Mouse (Mus musculus) myocyte (in vitro differentiated cells): ENCODE results near the gene Tbr1. TPM values are rescaled to one million over a fixed set of nuclear protein-coding genes. Genes with fewer than 3 reads are reported as not detected.

Experiments used
- H3K27me3 ChIP-seq: one replicate; pipeline ENCODE4 v1.6.1; 2011; ENCODE audit not compliant: control insufficient read depth, insufficient read depth, insufficient read length
- H3K36me3 ChIP-seq: one replicate; pipeline ENCODE4 v1.6.1; 2011; ENCODE audit not compliant: control insufficient read depth, insufficient read depth
- H3K4me2 ChIP-seq: one replicate; pipeline ENCODE4 v1.6.1; 2011; ENCODE audit warnings: low read depth, control low read depth
- H3K4me3 ChIP-seq: one replicate; pipeline ENCODE4 v1.5.1; 2011; ENCODE audit warnings: mild to moderate bottlenecking, control low read depth, moderate library complexity
- H3K79me2 ChIP-seq: one replicate; pipeline ENCODE4 v1.6.1; 2011; ENCODE audit not compliant: control insufficient read depth, insufficient read depth
- H3ac ChIP-seq: one replicate; pipeline ENCODE4 v1.6.1; 2011; ENCODE audit not compliant: control insufficient read depth, insufficient read length
- CEBPB ChIP-seq: IDR thresholded peaks from 2 replicates; pipeline ENCODE4 v1.6.1; 2011; ENCODE audit warnings: mild to moderate bottlenecking, moderate library complexity; ENCODE audit not compliant: poor library complexity, insufficient read depth, severe bottlenecking
- E2F4 ChIP-seq: IDR thresholded peaks from one replicate; pipeline ENCODE4 v1.6.1; 2011; ENCODE audit warnings: mild to moderate bottlenecking, control low read depth, moderate library complexity; ENCODE audit not compliant: insufficient read depth
- MAX ChIP-seq: IDR thresholded peaks from one replicate; pipeline ENCODE4 v1.6.1; 2011; ENCODE audit warnings: low read depth, mild to moderate bottlenecking, control low read depth
- MYOD1 ChIP-seq, 3 experiments: IDR thresholded peaks; one replicate each; pipeline ENCODE4 v1.6.1; 2011; ENCODE audit warnings: control low read depth in 2 of 3, low read depth in 2 of 3, mild to moderate bottlenecking in 2 of 3, moderate library complexity in 1 of 3; ENCODE audit not compliant: insufficient read length in 2 of 3, control insufficient read depth in 1 of 3
- MYOG ChIP-seq, 3 experiments: IDR thresholded peaks; one replicate each; pipeline ENCODE4 v1.6.1; 2011; ENCODE audit warnings: control low read depth in 2 of 3, low read depth in 2 of 3, mild to moderate bottlenecking in 2 of 3; ENCODE audit not compliant: insufficient read length in 2 of 3, control insufficient read depth in 1 of 3, insufficient read depth in 1 of 3
- POLR2A ChIP-seq: IDR thresholded peaks from one replicate; pipeline ENCODE4 v1.6.1; 2011; ENCODE audit warnings: low read depth, mild to moderate bottlenecking, control low read depth, moderate library complexity; ENCODE audit not compliant: insufficient read length
- POLR2AphosphoS2 ChIP-seq: IDR thresholded peaks from one replicate; pipeline ENCODE4 v1.6.1; 2011; ENCODE audit warnings: low read depth, control low read depth; ENCODE audit not compliant: insufficient read length
- REST ChIP-seq: IDR thresholded peaks from one replicate; pipeline ENCODE4 v1.6.1; 2011; ENCODE audit warnings: mild to moderate bottlenecking, control low read depth, moderate library complexity; ENCODE audit not compliant: insufficient read depth, insufficient read length
- SRF ChIP-seq: IDR thresholded peaks from one replicate; pipeline ENCODE4 v1.6.1; 2011; ENCODE audit warnings: low read depth; ENCODE audit not compliant: control insufficient read depth, insufficient read length
- TCF12 ChIP-seq: IDR thresholded peaks from one replicate; pipeline ENCODE4 v1.6.1; 2011; ENCODE audit warnings: mild to moderate bottlenecking, control low read depth; ENCODE audit not compliant: poor library complexity, insufficient read depth, severe bottlenecking
- TCF3 ChIP-seq: IDR thresholded peaks from one replicate; pipeline ENCODE4 v1.6.1; 2011; ENCODE audit warnings: low read depth, control low read depth; ENCODE audit not compliant: insufficient read length
- USF1 ChIP-seq: IDR thresholded peaks from one replicate; pipeline ENCODE4 v1.6.1; 2011; ENCODE audit warnings: low read depth, mild to moderate bottlenecking, control low read depth, moderate library complexity
- polyA plus RNA-seq: library from polyadenylated mRNA; unstranded; fragments of >200 nt; fragmentation: generic; extraction: Trizol; gene quantifications from one replicate; pipeline ENCODE4 v1.2.1, GENCODE M21; 2012; ENCODE audit warnings: missing spikeins

The Tbr1 gene
- polyA plus RNA-seq, 1 experiment, result 0.01 TPM

GRCm38 (mm10) chr2:61810751-61811150 lies 8.0 kb downstream of the Tbr1 start:
- TF ChIP-seq POLR2A (no peak), SRF (no peak), TCF3 (no peak), MYOD1 (IDR thresholded peaks at IDR 0.05; ENCODE audit: control insufficient read depth in 1 of 3, insufficient read length in 2 of 3, low read depth in 2 of 3) (no peak)
- Histone ChIP-seq H3K79me2 (no peaks in the 10 kb centered on the region), H3K4me3 (no peak overlapping the region), H3ac (no peak overlapping the region), H3K4me2 (no peak overlapping the region), H3K27me3 (no peaks in the 10 kb centered on the region), H3K36me3 (no peaks in the 10 kb centered on the region)

GRCm38 (mm10) chr2:61811163-61811506 lies 8.4 kb downstream of the Tbr1 start:
- no peak overlapping the region for H3K4me3 ChIP-seq
- no peak overlapping the region for H3K4me2 ChIP-seq
- no peak overlapping the region for H3ac ChIP-seq
- H3K27me3 ChIP-seq, result no peaks in the 10 kb centered on the region
- H3K36me3 ChIP-seq, result no peaks in the 10 kb centered on the region
- H3K79me2 ChIP-seq, result no peaks in the 10 kb centered on the region
- TF ChIP-seq POLR2AphosphoS2 (no peak), REST (no peak), MAX (no peak), TCF3 (no peak), TCF12 (no peak), USF1 (no peak), SRF (no peak), MYOD1 (IDR thresholded peaks at IDR 0.05; ENCODE audit: control insufficient read depth in 1 of 3, insufficient read length in 2 of 3, low read depth in 2 of 3) (no peak), E2F4 (no peak), CEBPB (no peak), MYOG (IDR thresholded peaks at IDR 0.05; ENCODE audit: control insufficient read depth in 1 of 3, insufficient read depth in 1 of 3, insufficient read length in 2 of 3, low read depth in 2 of 3) (no peak), POLR2A (no peak)

GRCm38 (mm10) chr2:61811507-61812421 lies 9.0 kb downstream of the Tbr1 start:
- no peak for TF ChIP-seq POLR2A
- no peak for TF ChIP-seq TCF12
- TF ChIP-seq MYOG (IDR thresholded peaks at IDR 0.05; ENCODE audit: control insufficient read depth in 1 of 3, insufficient read depth in 1 of 3, insufficient read length in 2 of 3, low read depth in 2 of 3), result no peak
- no peak for TF ChIP-seq USF1
- no peak for TF ChIP-seq MAX
- no peak for TF ChIP-seq MYOD1 (IDR thresholded peaks at IDR 0.05; ENCODE audit: control insufficient read depth in 1 of 3, insufficient read length in 2 of 3, low read depth in 2 of 3)
- no peak for TF ChIP-seq CEBPB
- no peak for TF ChIP-seq REST
- no peak for TF ChIP-seq TCF3
- TF ChIP-seq E2F4, result no peak
- TF ChIP-seq POLR2AphosphoS2, result no peak
- TF ChIP-seq SRF, result no peak
- no peaks in the 10 kb centered on the region for H3K79me2 ChIP-seq
- no peaks in the 10 kb centered on the region for H3K36me3 ChIP-seq
- H3K4me2 ChIP-seq, result no peak overlapping the region
- H3K4me3 ChIP-seq, result no peak overlapping the region
- no peaks in the 10 kb centered on the region for H3K27me3 ChIP-seq
- H3ac ChIP-seq, result no peak overlapping the region

- no peaks in the 10 kb centered on the region for H3K79me2 ChIP-seq
- H3K36me3 ChIP-seq, result no peaks in the 10 kb centered on the region
- no peak overlapping the region for H3K4me3 ChIP-seq
- no peak overlapping the region for H3K4me2 ChIP-seq
- no peaks in the 10 kb centered on the region for H3K27me3 ChIP-seq
- TF ChIP-seq CEBPB (no peak), TCF3 (no peak), MYOG (IDR thresholded peaks at IDR 0.05; ENCODE audit: control insufficient read depth in 1 of 3, insufficient read depth in 1 of 3, insufficient read length in 2 of 3, low read depth in 2 of 3) (no peak), USF1 (no peak), REST (no peak), E2F4 (no peak), POLR2A (no peak), MYOD1 (IDR thresholded peaks at IDR 0.05; ENCODE audit: control insufficient read depth in 1 of 3, insufficient read length in 2 of 3, low read depth in 2 of 3) (no peak), MAX (no peak), POLR2AphosphoS2 (no peak), TCF12 (no peak), SRF (no peak)
- H3ac ChIP-seq, result no peak overlapping the region
Measured at GRCm38 (mm10) chr2:61812536-61812935, 9.8 kb downstream of the Tbr1 start.

- no peaks in the 10 kb centered on the region for H3K36me3 ChIP-seq
- H3ac ChIP-seq, result no peak overlapping the region
- H3K27me3 ChIP-seq, result no peaks in the 10 kb centered on the region
- no peak overlapping the region for H3K4me2 ChIP-seq
- no peak overlapping the region for H3K4me3 ChIP-seq
- no peaks in the 10 kb centered on the region for H3K79me2 ChIP-seq
- TF ChIP-seq E2F4, result no peak
- TF ChIP-seq REST, result no peak
- no peak for TF ChIP-seq USF1
- no peak for TF ChIP-seq TCF3
- no peak for TF ChIP-seq TCF12
- no peak for TF ChIP-seq POLR2A
- no peak for TF ChIP-seq MYOD1 (IDR thresholded peaks at IDR 0.05; ENCODE audit: control insufficient read depth in 1 of 3, insufficient read length in 2 of 3, low read depth in 2 of 3)
- TF ChIP-seq SRF, result no peak
- no peak for TF ChIP-seq POLR2AphosphoS2
- TF ChIP-seq MYOG (IDR thresholded peaks at IDR 0.05; ENCODE audit: control insufficient read depth in 1 of 3, insufficient read depth in 1 of 3, insufficient read length in 2 of 3, low read depth in 2 of 3), result no peak
- no peak for TF ChIP-seq MAX
- no peak for TF ChIP-seq CEBPB
Measured at GRCm38 (mm10) chr2:61813106-61813505, 10.4 kb downstream of the Tbr1 start.
